Mouse (Mus musculus) frontal cortex, postnatal 14 days (tissue): Measurements from ENCODE around the gene Pecr.

Source experiments
- DNase-seq, 2 experiments: peaks; one replicate each; pipeline ENCODE4 v3.0.0; 2022; ENCODE audit warnings: low spot score in 2 of 2

The Pecr gene

GRCm38 (mm10) chr1:72283992-72284485 is at the start of gene Pecr, which contains the start of gene Tmem169:
Gene Pecr (minus strand): TSS chr1:72284314.
Gene Tmem169 (plus strand): TSS chr1:72284369.
- peak; percentile 88 to 91 for DNase-seq

GRCm38 (mm10) chr1:72326162-72326821 is 42.2 kb upstream of the Pecr start:
- DNase-seq = no peak

- no peak for DNase-seq
Observed at GRCm38 (mm10) chr1:72323248-72323647, 39.1 kb upstream of the Pecr start.

- DNase-seq = no peak
Observed at GRCm38 (mm10) chr1:72320759-72321158, 36.6 kb upstream of the Pecr start.

- DNase-seq = no peak
Observed at GRCm38 (mm10) chr1:72316901-72317300, 32.8 kb upstream of the Pecr start.

GRCm38 (mm10) chr1:72316409-72316808 is 32.3 kb upstream of the Pecr start:
- no peak for DNase-seq

GRCm38 (mm10) chr1:72315447-72315846 is 31.3 kb upstream of the Pecr start:
- no peak for DNase-seq

GRCm38 (mm10) chr1:72313399-72314039 is 29.4 kb upstream of the Pecr start:
- no peak for DNase-seq

- no peak for DNase-seq
Observed at GRCm38 (mm10) chr1:72312701-72313398, 28.7 kb upstream of the Pecr start.

- no peak for DNase-seq
Observed at GRCm38 (mm10) chr1:72309744-72310424, 25.8 kb upstream of the Pecr start.

- DNase-seq = no peak
Observed at GRCm38 (mm10) chr1:72308919-72309318, 24.8 kb upstream of the Pecr start.

GRCm38 (mm10) chr1:72307317-72307798 is 23.2 kb upstream of the Pecr start, which contains the start of gene Xrcc5:
Gene Xrcc5 (plus strand): TSS chr1:72307421.
- peak; percentile 81 to 88 for DNase-seq

GRCm38 (mm10) chr1:72306679-72307181 is 22.6 kb upstream of the Pecr start:
- DNase-seq = no peak

- DNase-seq = no peak
Observed at GRCm38 (mm10) chr1:72306241-72306640, 22.1 kb upstream of the Pecr start.

- no peak for DNase-seq
Observed at GRCm38 (mm10) chr1:72301845-72302244, 17.7 kb upstream of the Pecr start.

- no peak for DNase-seq
Observed at GRCm38 (mm10) chr1:72295746-72296145, 11.6 kb upstream of the Pecr start.

- no peak for DNase-seq
Observed at GRCm38 (mm10) chr1:72293869-72294663, 10.0 kb upstream of the Pecr start.

GRCm38 (mm10) chr1:72291925-72292324 is 7.8 kb upstream of the Pecr start:
- no peak for DNase-seq

GRCm38 (mm10) chr1:72291421-72291820 is 7.3 kb upstream of the Pecr start:
- no peak for DNase-seq

- no peak for DNase-seq
Observed at GRCm38 (mm10) chr1:72290896-72291295, 6.8 kb upstream of the Pecr start.
